ENCODE assay signal across 8 mouse cellular contexts in the genomic region with DNA sequence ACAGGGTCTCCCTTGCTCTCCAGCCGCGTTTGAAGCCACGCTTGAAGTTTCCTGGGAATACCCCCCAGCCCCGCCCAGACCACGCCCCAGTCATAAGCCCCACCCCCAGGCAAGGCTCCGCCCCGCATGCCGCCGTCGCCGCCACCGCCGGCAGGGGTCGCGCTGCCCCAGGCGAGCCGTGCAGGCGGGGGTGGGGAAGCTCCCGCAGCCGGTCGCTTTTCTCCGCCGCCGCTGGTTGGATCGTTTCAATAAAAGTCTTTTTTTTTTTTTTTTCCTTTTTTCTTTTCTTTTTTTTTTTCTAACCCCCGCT. TPM values are rescaled to one million over a fixed set of nuclear protein-coding genes. Genes with fewer than 3 reads are reported as not detected.
DNase-seq lines count a peak whose midpoint lies in the region; ATAC-seq lines count a peak whose summit lies in the region.

No protein-coding gene starts in this region.

- intact Hi-C loops in left cerebral cortex, postnatal 14 days (cut with DNase I): loop anchor here (5.0 to 10.0 kb wide), 5 partner anchors 52 to 264 kb away; a partner anchor contains a TSS

- H3K4me1 ChIP-seq in hindbrain, embryonic 15.5 days (replicated peaks): peaks cover 21% of the 10 kb centered on the region
- H3K4me1 ChIP-seq in midbrain, embryonic 10.5 days: peaks cover 43% of the 10 kb centered on the region

- peak; percentile 92 for ATAC-seq in hindbrain, embryonic 15.5 days (ENCODE audit: low FRiP score, low read depth)

- H3K27ac ChIP-seq in hindbrain, embryonic 15.5 days (replicated peaks): peak overlapping the region; percentile 98
- H3K27ac ChIP-seq in midbrain, embryonic 10.5 days (replicated peaks): peak overlapping the region; percentile 100

- peak; percentile 85 for DNase-seq in adipocyte (ENCODE audit: low spot score)
- DNase-seq in cerebellum, postnatal 4 days (ENCODE audit: low spot score in 2 of 2): peak; percentile 70 to 93
- DNase-seq in gastrocnemius, adult 18-20 months (ENCODE audit: low spot score): peak; percentile 79
- DNase-seq in left cerebral cortex, postnatal 14 days (ENCODE audit: low spot score in 2 of 2): peak; percentile 70 to 85
- peak; percentile 92 for DNase-seq in midbrain, embryonic 10.5 days (ENCODE audit: low spot score)
- DNase-seq in right cerebral cortex, postnatal 4 days: peak; percentile 91
- DNase-seq in urinary bladder, postnatal 4 days (ENCODE audit: low spot score in 2 of 2): peak; percentile 85 to 87

- H3K27me3 ChIP-seq in hindbrain, embryonic 15.5 days: no peaks in the 10 kb centered on the region
- H3K27me3 ChIP-seq in midbrain, embryonic 10.5 days (ENCODE audit: low read depth, poor library complexity, severe bottlenecking): no peaks in the 10 kb centered on the region

- H3K9me3 ChIP-seq in hindbrain, embryonic 15.5 days: no peaks in the 10 kb centered on the region
- no peaks in the 10 kb centered on the region for H3K9me3 ChIP-seq in midbrain, embryonic 10.5 days (replicated peaks)

- H3K4me2 ChIP-seq in hindbrain, embryonic 15.5 days: peak overlapping the region; percentile 58

- H3K36me3 ChIP-seq in hindbrain, embryonic 15.5 days: no peaks in the 10 kb centered on the region
- no peaks in the 10 kb centered on the region for H3K36me3 ChIP-seq in midbrain, embryonic 10.5 days

- peak overlapping the region; percentile 97 for H3K9ac ChIP-seq in hindbrain, embryonic 15.5 days

- peak overlapping the region; percentile 98 for H3K4me3 ChIP-seq in hindbrain, embryonic 15.5 days
- peak overlapping the region; percentile 100 for H3K4me3 ChIP-seq in midbrain, embryonic 10.5 days

- 0% methylated on average over 25 of the region's 26 CpGs for WGBS in hindbrain, embryonic 15.5 days
- under 1% methylated on average over 26 of the region's 26 CpGs for WGBS in midbrain, embryonic 10.5 days

RNA-seq across cellular contexts. Expression of a gene that starts 0.2 kb away (rescaled TPM):
- total RNA-seq in gastrocnemius, adult 18-20 months (2021): 1 to 10 TPM; 4.0 to 8.0 TPM
- 41.2 and 45.7 TPM in 2 replicates for polyA plus RNA-seq in hindbrain, embryonic 15.5 days (2015; fragmentation: Nextera tagmentation; extraction: Ambion mirVana)
- 100 to 1,000 TPM; 189 to 193 TPM for total RNA-seq in left cerebral cortex, postnatal 14 days (2021)
- 20.1 and 24.3 TPM in 2 replicates for polyA plus RNA-seq in midbrain, embryonic 10.5 days (2016; fragmentation: Nextera tagmentation; extraction: Ambion mirVana)

Comparison
In these comparisons a context has a peak if more than half of its experiments do, and no peak if none do; other contexts are left out.
1. Peak in every context shown above with its lines: DNase-seq, ATAC-seq, H3K4me3 ChIP-seq and H3K27ac ChIP-seq.
2. RNA of a gene that starts 0.2 kb away (total RNA-seq): 189 to 193 TPM in left cerebral cortex, postnatal 14 days; 4.0 to 8.0 TPM in gastrocnemius, adult 18-20 months; every median in the first group is over 10 times any median in the second.